Mouse (Mus musculus) limb, embryonic 14.5 days (tissue): ENCODE results near the gene Bcar3. TPM values are rescaled to one million over a fixed set of nuclear protein-coding genes. Genes with fewer than 3 reads are reported as not detected.

ENCODE experiments used
- ATAC-seq: fragments of 200-750 bp; cut with Nextera tagmentation; 2 replicates; pipeline ENCODE4 v1.8.0; 2017; ENCODE audit warnings: low read depth, moderate number of reproducible peaks, moderate TSS enrichment; ENCODE audit not compliant: low FRiP score
- DNase-seq: peaks from one replicate; pipeline ENCODE4 v3.0.0-alpha.2; 2015; ENCODE audit warnings: low spot score
- H3K27ac ChIP-seq: fragments of 300-500 bp; sonication (generic); replicated peaks from 2 replicates; pipeline ENCODE4 v1.5.1; 2014; ENCODE audit warnings: low read depth, mild to moderate bottlenecking, low read length, moderate library complexity, mixed read lengths
- H3K27me3 ChIP-seq: fragments of 300-500 bp; sonication (generic); 2 replicates; pipeline ENCODE4 v1.6.1; 2014; ENCODE audit warnings: low read length, mixed read lengths; ENCODE audit not compliant: control insufficient read depth, insufficient read depth
- H3K36me3 ChIP-seq: fragments of 300-500 bp; sonication (generic); 2 replicates; pipeline ENCODE4 v1.6.1; 2014; ENCODE audit warnings: mild to moderate bottlenecking, low read length, moderate library complexity, mixed read lengths; ENCODE audit not compliant: control insufficient read depth, insufficient read depth
- H3K4me1 ChIP-seq: fragments of 300-500 bp; sonication (generic); 2 replicates; pipeline ENCODE4 v1.6.1; 2014; ENCODE audit warnings: antibody characterized with exemption, low read length, mixed read lengths; ENCODE audit not compliant: control insufficient read depth, insufficient read depth
- H3K4me2 ChIP-seq: fragments of 300-500 bp; sonication (generic); replicated peaks from 2 replicates; pipeline ENCODE4 v1.6.1; 2014; ENCODE audit warnings: low read depth, mild to moderate bottlenecking, low read length, moderate library complexity; ENCODE audit not compliant: severe bottlenecking
- H3K4me3 ChIP-seq: fragments of 300-500 bp; sonication (generic); replicated peaks from 2 replicates; pipeline ENCODE4 v1.5.1; 2014; ENCODE audit warnings: low read length
- H3K9ac ChIP-seq: fragments of 300-500 bp; sonication (generic); 2 replicates; pipeline ENCODE4 v1.6.1; 2014; ENCODE audit warnings: mild to moderate bottlenecking, low read depth, low read length, moderate library complexity; ENCODE audit not compliant: severe bottlenecking
- H3K9me3 ChIP-seq: fragments of 300-500 bp; sonication (generic); 2 replicates; pipeline ENCODE4 v1.6.1; 2016; ENCODE audit warnings: low read length; ENCODE audit not compliant: control insufficient read depth
- POLR2A ChIP-seq: fragments of 200-500 bp; IDR thresholded peaks from 2 replicates; pipeline ENCODE4 v1.8.0; 2012; ENCODE audit warnings: inconsistent platforms, mild to moderate bottlenecking, moderate library complexity, borderline replicate concordance; ENCODE audit not compliant: insufficient read depth, insufficient read length; ENCODE audit errors: extremely low read depth
- WGBS: fragments of 180-500 bp; shearing (Covaris S2); extraction: QIAGEN DNeasy Blood & Tissue Kit; methylation state at CpG from one replicate; pipeline ENCODE4 v1.1.7; 2014; 5-methylcytosine and 5-hydroxymethylcytosine counted together
- polyA plus RNA-seq, 2 experiments: library from polyadenylated mRNA; depleted of rRNA in 1 of 2; stranded (reverse) in 1 of 2; unstranded in 1 of 2; fragments of >200 nt; fragmentation: Nextera tagmentation in 1 of 2; extraction: Ambion mirVana in 1 of 2; gene quantifications; 2 replicates each; pipeline versions ENCODE4 v1.2.1 to v1.2.3; 2012 to 2014

Gene Bcar3
- polyA plus RNA-seq, 2 experiments, result 7.8 to 7.9 TPM

DNA sequence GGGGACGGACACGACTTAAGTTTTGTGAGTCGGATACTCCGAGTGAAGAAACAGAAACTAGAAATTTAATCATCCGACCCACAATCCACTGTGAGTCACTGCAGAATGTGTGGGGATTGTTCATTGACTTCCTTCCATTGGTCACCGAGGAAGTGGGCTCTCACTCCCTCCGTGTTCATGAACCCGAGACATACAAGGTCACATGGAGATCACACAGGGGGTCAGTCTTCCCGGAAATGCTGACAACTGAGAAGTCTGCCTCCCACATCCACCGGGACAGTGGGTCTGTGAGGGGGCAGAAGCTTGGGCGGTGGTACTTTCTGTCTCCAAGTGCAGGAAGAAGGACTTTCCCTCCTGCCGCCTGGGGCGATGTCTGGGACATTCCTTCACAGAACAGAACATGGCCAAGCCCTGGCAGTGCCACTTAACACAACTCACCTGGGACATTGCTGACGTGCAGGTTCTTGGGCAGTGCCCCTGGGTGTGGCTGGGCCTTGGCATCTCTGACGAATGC lies 114.9 kb downstream of the Bcar3 start:
- H3K27ac ChIP-seq, result no peak overlapping the region
- H3K36me3 ChIP-seq, result no peaks in the 10 kb centered on the region
- H3K4me2 ChIP-seq, result no peak overlapping the region
- no peak for ATAC-seq
- peaks cover under 1% of the 10 kb centered on the region; the same call in 1 of the 2 replicates for H3K4me1 ChIP-seq
- 76% methylated on average over 15 of the region's 15 CpGs for WGBS
- H3K27me3 ChIP-seq, result no peaks in the 10 kb centered on the region
- H3K9me3 ChIP-seq, result no peaks in the 10 kb centered on the region
- no peak for DNase-seq
- no peak for TF ChIP-seq POLR2A
- H3K4me3 ChIP-seq, result no peak overlapping the region
- H3K9ac ChIP-seq, result no peak overlapping the region

GRCm38 (mm10) chr3:122411590-122411989 lies 117.7 kb downstream of the Bcar3 start:
- Histone ChIP-seq H3K9ac (no peak overlapping the region), H3K4me1 (peaks cover 13% of the 10 kb centered on the region; the same call in 1 of the 2 replicates), H3K36me3 (no peaks in the 10 kb centered on the region), H3K27ac (no peak overlapping the region), H3K4me3 (no peak overlapping the region), H3K4me2 (no peak overlapping the region), H3K9me3 (no peaks in the 10 kb centered on the region), H3K27me3 (no peaks in the 10 kb centered on the region)
- DNase-seq, result no peak
- ATAC-seq, result no peak
- TF ChIP-seq POLR2A, result no peak
- 80% methylated on average over 2 of the region's 2 CpGs for WGBS

DNA sequence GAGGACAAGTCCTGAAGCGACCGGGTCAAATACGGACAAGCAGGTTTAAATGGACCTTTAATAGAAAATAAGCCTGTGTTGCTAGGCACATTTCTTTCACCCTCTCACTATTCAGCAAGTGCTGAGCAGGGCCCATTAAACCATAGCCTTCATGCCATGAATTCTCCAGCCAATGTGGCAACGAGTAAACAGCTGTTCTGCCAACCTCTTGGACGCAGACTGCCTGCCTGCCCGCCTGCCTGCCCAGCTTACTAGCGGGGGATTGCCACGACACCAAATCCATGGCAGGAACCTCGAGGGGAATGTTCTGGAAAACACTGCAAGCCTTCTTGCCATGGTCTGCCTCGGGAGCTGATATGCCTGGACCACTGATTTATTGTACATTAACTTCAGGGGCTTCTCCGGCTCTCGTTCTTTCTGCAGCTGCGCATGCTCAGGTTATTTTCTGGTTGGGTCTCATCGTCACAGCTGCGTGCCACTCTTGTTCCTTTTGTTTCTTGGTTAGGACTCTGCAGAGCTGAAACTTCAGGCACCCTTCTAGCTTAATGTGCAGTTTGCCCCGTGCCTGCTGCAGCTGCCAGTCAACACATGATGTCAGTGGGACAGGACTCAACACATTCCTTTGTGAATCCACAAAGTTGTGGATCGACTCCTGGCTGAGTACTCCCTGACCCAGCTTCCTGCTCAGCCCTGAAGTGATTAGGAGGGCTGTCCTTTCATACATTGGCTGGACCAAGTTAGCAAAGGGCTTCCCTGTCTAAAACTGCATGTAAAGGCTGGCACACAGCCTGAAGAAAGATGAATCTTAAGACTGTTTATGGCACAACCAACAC lies 120.0 kb downstream of the Bcar3 start:
- Histone ChIP-seq H3K4me1 (peaks cover 13% of the 10 kb centered on the region; the same call in 1 of the 2 replicates), H3K4me3 (no peak overlapping the region), H3K36me3 (no peaks in the 10 kb centered on the region), H3K9ac (no peak overlapping the region), H3K27ac (peak overlapping the region; percentile 19; the same call in 1 of the 2 replicates), H3K9me3 (no peaks in the 10 kb centered on the region), H3K4me2 (peak overlapping the region; percentile 39), H3K27me3 (no peaks in the 10 kb centered on the region)
- TF ChIP-seq POLR2A, result no peak
- ATAC-seq (peak; percentile 48; the same call in 1 of the 2 replicates), DNase-seq (peak; percentile 40)
- 12% methylated on average over 17 of the region's 17 CpGs for WGBS

DNA sequence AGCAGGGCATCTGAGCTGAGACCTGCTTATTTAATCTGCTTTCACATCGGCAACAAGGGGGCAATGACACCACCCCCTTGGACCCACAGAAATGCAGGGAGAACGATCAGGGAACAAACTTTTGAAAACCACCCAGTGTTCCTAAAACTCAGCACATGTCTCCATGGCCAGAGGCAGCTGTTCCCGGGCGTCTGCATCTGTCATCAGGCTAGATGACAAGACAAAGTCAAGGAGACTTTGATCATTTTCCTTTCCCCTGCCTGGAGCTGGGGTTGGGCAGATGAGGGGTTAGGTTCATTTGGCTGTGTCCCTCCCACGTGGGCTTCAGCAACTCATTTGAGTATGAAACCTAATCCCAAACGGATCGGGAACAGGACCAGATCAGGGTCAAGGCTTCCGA lies 120.9 kb downstream of the Bcar3 start:
- H3K4me2 ChIP-seq, result no peak overlapping the region
- no peak for TF ChIP-seq POLR2A

GRCm38 (mm10) chr3:122417466-122417865 lies 123.5 kb downstream of the Bcar3 start:
- H3K4me3 ChIP-seq, result no peak overlapping the region
- H3K4me2 ChIP-seq, result no peak overlapping the region
- ATAC-seq (no peak), DNase-seq (no peak)
- TF ChIP-seq POLR2A, result no peak
- H3K27me3 ChIP-seq, result no peaks in the 10 kb centered on the region
- no peak overlapping the region for H3K27ac ChIP-seq
- H3K4me1 ChIP-seq, result peaks cover 17% of the 10 kb centered on the region
- 43% methylated on average over 11 of the region's 11 CpGs for WGBS
- no peaks in the 10 kb centered on the region for H3K9me3 ChIP-seq
- H3K36me3 ChIP-seq, result no peaks in the 10 kb centered on the region
- no peak overlapping the region for H3K9ac ChIP-seq

More for the DNA sequence above, 120.9 kb downstream of the Bcar3 start:
- no peak overlapping the region for H3K4me3 ChIP-seq
- 0 out of 2 replicates have a peak overlapping the region, but pooled peaks have one; percentile 19 for H3K27ac ChIP-seq
- WGBS, result 43% methylated on average over 8 of the region's 8 CpGs
- no peaks in the 10 kb centered on the region for H3K9me3 ChIP-seq
- H3K4me1 ChIP-seq, result peaks cover 13% of the 10 kb centered on the region; the same call in 1 of the 2 replicates
- DNase-seq (no peak), ATAC-seq (no peak; the same call in 1 of the 2 replicates)
- H3K9ac ChIP-seq, result no peak overlapping the region
- no peaks in the 10 kb centered on the region for H3K36me3 ChIP-seq
- no peaks in the 10 kb centered on the region for H3K27me3 ChIP-seq
